Mouse (Mus musculus) liver, postnatal 0 days (tissue): ENCODE data around the gene Fam221b.

ENCODE experiments used
- CTCF ChIP-seq: sonication (generic); IDR thresholded peaks from 2 replicates; pipeline ENCODE4 v1.5.1; 2016; ENCODE audit warnings: antibody characterized with exemption, low read depth
- EP300 ChIP-seq: IDR thresholded peaks from 2 replicates; pipeline ENCODE4 v1.6.1; 2016; ENCODE audit warnings: antibody characterized with exemption, low read depth, mild to moderate bottlenecking

DNA sequence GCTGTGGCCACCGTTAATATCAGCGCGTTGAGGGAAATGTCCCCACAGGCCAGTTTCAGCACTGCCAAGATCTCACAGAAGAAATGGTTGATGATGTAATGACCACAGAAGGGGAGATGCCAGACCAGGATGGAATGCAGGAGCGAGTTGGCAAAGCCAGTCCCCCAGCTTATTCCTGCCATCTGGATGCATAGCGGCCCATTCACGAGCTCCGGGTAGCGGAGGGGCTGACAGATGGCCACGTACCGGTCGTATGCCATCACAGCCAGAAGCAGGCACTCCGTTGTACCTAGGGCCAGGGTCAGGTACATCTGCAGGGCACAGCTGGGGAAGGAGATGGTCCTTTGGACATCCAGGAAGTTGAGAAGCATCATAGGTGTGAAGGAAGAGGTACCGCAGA, 27.6 kb upstream of the Fam221b start:
- TF ChIP-seq EP300 = no peak
- TF ChIP-seq CTCF = no peak
